Mouse (Mus musculus): ENCODE results near the gene Crip1.

The Crip1 gene

DNA sequence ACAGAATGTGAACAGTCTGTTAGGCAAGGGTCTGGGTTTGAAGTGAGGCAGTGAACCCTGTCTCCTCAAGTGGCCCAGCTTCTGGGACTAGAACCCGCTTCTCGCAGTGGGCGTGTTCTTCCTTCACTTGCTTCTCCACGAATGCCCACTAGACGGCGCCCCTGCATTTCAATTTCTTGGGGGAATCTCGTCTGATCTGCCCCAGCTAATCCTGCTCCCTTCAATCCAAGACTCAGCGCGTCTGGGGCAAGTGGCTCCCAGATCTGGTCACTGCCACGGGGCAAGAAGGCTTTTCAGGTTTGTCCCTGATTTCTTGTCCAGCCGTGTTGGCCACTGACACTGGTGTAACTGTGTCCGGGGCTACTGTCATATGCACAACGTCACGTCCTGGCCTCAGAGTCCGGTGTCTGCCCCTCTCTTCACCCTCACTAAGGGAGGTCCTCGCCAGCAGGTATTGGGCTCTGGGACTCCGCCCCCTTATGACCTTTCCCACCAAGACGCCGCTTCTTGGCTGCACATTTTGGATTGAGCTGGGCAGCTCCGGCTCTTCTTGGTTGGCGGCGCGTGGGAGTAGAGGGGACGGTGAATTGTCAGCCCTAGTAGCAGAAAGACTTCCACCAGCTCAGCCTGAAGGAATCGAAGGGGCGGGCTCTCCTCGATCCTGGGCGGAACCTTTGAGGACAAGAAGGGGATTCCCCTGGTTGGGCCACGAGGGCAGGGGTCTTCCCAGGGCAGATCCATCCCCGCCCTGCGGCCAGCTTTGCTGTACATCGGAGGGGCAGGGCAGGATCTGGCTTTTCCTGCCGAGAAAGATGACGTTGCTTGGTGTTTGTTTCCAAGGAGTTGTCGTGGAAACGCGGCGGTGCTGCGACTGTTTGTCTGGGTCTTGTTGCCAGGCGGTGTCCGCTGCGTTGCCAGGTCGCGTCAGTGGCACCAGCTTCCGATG is at the start of gene Crip1:
Crip1 (plus strand) TSS at position 205 of the 946 bp plus-strand sequence.
- DNase-seq: peak; percentile 73

DNA sequence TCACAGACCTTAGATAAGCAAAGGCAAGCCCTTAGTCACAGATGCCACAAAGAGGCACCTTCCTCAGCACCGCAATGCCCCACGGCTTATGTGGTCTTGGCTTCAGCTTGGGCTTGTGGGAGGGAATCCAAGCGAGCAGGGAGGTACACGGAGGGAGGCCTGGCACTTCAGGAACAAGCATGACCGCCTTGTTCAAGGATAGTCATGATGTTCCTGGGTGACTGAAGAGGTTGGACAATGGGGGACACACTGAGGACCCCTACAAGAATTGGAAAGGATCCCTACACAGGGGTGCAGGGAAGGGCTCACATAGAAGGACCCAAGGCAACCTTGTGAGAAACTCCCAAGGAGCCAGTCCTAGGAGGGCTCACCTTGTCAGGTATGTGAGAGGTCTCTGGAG is 49.1 kb upstream of the Crip1 start:
- no peak for DNase-seq

DNA sequence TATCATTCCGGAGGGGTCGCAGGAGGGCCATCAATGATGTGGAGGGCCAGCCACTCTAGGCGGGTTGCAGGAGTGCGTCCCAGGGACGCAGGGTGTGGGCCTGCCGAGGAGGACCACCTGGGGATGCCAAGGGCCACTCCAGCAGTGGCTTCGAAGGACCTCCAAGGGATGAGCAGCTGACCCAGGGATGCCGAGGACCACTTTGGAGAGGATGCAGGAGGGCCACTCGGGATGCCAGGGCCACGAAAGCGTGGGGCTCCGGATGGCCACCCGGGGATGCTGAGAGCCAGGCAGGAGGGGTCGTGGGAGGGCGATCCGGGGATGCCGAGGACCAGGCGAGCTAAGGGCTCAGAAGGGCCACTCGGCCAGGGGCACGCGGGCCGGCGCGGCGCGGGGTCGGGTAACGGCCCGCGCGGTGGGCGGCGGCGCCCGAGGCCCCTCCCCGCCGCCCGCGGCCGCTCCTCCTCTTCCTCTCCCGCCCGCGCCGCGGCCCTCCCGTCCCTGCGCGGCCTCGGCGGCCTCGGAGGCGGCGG is 48.3 kb upstream of the Crip1 start, which contains the start of gene Mta1:
Mta1 (plus strand) TSS at position 530 of the 533 bp plus-strand sequence.
- DNase-seq: peak; percentile 56

DNA sequence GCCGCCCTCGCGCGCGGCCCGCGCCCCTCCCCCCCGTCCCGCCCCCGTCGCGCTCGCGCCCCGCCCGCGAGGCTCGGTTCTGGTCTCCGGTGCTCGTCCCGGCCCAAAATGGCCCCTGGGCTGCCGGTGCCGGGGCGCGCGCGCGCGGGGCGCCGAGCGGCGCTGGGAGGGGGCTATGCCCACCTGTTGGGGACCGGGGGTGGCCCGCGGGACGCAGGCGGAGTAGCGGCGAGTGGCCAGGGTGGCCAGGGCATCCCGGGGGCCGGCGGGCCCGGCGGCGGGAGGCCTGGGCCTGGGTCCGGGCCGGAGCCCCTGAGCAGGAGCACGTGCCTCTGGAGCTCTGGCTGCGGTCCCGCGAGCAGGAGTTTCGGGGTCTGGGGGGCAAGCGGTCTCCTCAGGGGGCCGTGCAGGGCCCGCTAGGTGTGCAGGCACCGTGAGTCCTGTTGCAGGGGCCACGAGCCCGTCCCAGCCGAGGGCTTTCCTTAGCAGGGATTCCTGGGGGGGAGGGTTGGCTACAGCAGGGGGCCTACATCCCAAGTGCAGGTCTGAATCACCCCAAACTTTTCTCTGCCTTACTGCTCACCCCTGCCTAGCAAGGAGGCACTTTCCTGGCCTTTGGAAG is 47.5 kb upstream of the Crip1 start:
- peak; percentile 41 for DNase-seq

DNA sequence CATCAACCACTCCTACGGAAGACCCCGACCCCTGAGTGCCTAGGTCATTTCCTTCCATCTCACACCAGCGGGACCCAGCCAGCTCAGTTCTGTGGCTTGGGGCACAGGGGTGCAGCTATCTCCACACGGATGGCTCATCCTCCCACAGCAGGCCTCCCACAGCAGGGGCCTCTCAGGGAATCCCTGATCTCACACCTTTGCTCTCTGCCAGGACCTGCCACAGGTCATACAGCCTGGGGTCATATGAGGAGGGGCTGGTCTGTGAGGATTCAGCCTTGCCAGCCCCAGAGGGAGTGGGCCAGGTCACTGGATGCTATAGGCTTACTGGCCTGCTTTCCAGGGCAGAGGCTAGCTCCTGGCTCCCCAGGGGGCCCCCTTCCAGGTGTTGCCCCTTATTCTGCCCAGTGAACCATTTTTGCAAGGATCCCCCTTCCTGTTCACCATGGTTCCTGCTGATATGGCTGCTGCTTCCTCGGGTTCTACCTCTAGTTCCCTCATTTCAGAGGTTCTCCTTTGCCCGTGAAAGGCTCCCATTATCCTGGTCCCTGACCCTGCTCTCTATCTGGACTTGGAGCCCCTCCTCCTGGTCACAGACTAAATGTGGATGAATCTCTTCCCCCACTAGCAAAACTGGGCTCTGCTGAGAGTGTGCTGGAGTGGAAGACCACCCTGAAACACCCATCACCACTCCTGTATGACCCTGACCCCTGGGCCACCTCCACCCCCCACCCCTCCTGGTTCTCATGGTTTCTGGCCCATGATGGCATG is 46.5 kb upstream of the Crip1 start:
- DNase-seq: no peak

DNA sequence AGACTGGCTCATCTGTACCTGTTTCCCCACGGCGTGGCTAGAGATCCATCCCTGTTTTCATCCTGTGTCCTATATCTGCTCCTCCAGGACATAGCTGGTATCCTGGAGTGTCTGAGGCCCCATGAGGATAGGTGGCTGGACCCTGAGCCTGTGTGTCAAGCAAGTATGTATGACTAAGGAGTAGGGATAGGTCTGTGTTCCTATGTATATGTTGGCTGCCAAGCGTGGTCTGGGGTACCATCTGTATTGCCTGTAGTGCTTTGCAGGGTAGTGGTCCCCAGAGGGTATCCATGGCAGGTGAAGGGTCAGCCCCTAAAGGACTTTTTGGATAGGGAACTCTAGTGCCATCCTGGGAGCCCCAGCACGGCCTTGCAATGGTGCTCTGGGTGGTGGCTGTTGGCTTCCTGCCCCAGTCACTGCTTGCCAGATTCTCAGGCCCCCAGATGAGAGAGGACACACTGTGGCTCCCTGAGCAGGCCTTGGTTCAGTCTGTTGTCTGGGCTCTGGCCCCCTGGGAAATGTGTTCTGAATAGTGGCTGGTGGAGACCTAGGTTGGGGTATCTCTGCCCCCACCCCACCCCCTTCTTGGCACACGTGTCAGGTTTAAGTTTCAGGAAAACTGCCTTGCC is 45.6 kb upstream of the Crip1 start:
- DNase-seq: no peak

DNA sequence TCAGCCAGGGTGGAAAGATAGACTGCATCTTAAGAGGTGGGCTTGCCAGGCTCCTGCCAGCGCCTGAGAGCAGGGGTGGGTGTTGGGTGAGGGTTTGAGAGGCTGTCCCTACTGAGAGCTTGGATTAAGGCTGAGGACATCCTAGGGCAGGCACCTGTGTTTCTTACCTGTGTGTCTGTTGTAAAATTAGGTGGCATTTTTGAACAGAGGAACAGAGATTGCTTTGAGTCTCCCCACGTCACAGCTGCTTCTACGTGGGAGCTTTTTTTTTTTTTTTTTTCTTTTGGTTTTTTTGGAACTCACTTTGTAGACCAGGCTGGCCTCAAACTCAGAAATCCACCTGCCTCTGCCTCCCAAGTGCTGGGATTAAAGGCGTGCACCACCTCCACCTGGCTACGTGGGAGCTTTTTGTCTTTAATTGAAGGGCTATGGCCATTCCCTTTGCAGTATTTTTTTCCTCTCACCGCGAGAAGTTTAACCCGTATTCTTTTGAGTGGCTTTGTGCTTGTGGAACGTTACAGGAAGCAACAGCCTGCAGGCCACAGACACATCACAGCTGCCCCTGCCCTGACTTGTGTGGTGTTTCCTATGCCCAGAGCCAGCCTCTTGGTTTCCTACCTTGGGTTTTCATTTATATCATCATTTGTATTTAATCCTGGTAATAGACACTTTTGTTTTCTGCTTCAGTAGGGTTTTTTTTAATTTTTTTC is 44.7 kb upstream of the Crip1 start:
- DNase-seq: no peak

DNA sequence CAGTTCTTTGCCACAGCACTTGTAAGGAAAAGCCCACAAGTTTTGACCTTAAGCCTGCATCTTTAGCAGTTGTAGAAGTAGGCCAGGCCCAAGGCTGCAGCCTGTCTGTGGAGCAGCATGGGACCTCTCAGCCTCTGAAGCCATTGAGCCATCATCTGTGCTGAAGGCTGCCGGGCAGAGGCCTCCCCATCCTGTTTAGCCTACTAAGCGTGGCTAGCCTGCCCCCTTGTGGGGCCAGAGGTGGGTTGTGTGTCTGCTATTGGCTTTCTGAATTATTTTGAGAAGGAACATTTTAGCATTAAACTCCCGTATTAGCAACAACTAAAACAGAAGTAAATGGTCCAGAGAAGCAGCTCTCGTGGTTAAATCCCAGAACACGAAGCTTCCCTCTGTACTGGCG is 43.7 kb upstream of the Crip1 start:
- DNase-seq: peak; percentile 47

DNA sequence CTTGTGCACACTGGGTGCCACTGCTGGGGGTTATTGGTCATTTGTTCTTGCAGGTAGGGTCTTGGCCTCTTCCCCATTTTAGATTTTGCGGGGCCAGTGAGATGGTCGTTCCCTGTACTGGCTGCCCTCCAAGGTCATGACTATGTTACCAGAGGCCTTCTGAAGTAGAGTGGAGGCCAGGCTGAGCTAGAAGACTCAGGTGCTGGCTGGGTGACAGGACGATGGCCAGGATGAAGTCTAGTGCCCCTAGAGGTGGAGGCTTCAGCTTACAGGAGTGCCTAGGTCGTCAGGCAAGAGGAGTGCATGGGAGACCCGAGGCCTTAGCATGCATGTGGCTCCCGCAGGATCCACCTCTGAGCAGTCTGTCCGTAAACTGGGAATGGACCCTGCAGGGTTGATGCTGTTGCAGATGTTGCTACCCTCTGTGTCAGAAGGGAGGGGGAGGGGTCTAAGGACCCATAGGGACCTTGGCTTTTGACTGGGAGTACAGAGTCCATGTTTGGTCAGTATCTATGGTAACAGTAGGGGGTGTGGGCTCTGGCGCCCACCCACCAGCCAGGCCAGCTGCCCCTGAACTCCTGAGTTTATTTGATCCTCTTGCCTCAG is 42.2 kb upstream of the Crip1 start:
- DNase-seq: no peak

DNA sequence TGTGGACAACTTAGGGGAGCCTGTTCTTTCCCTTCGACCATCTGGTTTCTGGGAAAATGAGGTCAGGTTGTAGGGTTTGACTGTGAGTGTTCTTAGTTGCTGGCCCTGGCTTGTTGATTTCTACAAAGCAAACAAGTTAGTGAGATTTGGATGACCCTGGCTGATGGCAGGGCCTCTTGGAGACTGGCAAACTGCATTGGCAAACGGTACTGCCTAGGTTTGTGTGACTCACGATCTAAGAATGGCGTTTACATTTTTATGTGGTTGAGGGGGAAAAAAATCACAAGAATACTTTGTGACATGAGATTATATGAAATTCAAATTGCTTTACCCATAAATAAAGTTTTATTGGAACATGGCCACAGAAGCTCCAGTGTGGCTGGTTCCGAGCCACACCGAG is 39.7 kb upstream of the Crip1 start:
- DNase-seq: no peak

DNA sequence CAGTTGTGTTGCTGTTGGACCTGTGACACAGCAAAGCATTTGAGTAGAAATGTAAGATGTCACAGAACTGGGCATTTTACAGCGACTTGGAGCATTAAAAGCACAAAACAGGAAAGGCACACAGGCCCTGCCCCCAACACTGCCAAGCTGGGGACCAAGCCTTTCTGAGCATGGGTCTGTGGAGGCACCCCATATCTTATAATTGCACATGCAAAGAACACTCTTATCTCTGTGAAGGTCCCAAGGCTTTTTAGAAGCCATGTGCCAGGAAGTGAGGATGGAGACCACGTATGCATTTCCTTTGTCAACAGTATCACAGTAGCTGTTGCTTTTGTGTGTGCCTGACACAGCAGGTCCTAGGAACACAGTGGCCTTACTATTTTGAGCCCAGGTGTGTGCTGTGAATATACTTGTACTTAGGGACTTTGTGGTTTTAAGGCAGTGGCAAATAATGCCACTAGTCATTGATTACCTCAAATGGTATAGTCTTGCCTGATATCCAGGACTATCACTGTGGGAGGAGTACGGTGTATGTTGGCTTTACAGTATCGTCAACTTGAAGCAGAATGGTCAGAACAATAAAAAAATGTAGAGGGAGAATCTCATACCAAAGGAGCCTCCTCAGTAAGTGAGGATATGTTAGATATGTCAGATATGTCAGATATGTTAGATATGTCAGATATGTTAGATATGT is 38.5 kb upstream of the Crip1 start:
- DNase-seq: no peak

DNA sequence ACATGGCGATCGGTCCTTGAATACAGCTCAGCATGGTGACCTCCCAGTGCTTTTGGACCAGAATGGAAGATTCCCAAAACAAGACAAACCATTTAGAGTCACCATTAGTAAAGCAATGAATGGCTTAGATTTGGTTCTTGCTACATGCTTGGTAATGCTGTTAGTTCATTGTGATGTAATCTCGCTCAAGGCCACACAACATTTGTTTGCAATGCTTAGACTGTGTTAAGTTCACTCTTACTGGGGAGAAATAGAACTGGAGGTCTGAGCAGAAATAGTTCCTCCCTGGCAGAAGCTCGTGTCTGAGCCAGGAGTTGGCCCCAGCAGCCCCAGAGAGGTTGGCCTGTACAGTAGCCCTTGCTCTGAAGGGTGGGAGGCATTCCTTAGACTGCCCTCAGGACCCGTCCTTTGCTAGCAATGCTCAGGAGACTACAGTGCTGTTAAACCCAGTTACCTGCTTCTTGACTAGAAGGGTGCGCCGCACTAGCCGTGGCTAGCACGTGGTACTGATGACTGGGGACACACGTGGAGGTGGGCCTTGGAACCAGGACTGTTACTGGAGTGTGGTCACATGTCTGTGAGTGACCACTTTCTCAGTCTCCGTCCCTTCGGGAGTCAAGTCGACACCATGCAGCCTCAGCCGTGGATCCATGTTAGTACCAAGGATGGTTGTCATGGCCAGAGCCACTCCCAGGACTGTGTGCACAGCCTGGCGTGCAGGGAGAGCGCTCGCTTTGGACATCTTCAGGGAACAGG is 37.4 kb upstream of the Crip1 start:
- DNase-seq: no peak

DNA sequence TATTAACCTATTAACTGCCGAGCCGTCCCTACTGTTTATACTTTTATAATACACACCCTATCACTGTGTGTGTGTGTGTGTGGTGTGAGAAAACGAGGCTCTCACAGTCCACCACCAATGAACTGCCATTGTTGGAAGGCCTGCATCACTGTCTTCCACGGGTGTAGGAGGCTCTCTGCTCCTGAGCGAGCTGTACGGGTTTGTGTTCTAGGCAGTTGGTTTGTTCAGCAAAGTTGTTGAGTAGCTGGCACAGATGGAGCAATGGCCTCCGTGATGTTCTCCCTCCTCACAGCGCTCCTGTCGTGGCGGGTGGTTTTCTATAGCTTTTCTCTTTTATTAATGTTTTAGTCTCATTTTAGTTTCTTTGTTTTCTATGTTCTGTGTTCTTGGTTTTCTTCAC is 36.3 kb upstream of the Crip1 start:
- DNase-seq: no peak

DNA sequence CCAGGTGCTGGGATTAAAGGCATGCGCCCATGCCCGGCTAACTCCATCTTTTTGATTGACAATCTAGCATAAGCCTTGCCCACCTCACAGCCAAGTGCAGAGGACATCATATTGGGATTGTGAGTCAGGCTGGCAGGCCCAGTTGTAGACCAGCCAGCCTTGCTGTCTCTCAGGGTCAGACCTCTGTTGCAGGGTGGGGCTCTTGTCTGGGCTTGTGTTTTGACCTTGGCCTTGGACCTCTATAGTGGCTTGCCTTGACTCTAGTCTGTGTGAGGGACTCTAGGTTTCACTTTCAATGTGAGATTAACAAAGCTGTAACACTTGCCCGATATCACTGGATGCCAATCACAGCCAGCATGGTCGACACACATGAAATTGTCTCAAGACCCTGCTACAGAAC is 32.0 kb upstream of the Crip1 start:
- DNase-seq: no peak

DNA sequence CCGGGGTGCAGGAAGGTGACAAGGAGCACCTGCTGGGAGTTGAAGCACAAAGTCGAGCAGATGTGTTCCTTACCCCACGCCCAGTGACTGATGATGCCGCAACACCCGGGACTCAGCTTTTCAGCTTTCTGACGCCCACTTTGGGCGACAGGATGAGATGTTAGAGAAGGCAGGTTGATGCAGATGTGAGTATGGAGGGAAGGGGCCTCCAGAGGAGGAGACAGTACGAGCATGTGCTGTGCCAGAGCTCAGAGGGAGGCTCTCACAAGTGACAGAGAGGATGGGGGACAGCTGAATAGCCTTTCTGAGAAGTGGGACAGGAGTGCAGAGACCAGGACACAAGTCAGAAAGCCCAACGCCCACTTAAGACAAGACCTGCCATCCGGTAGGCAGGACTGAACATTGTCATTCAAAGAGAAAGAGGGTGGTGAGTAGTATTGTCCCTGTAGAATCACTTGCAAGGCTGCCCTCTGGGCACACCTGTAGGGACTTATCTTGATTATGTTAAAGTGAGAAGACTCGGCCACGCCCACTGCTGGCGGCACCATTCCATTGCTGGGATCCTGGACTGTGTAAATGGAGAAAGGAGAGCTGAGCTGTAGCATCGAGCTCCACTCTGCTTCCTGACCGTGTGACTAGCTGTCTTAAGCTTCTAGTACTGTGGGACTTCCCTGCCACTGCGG is 31.1 kb upstream of the Crip1 start:
- no peak for DNase-seq

DNA sequence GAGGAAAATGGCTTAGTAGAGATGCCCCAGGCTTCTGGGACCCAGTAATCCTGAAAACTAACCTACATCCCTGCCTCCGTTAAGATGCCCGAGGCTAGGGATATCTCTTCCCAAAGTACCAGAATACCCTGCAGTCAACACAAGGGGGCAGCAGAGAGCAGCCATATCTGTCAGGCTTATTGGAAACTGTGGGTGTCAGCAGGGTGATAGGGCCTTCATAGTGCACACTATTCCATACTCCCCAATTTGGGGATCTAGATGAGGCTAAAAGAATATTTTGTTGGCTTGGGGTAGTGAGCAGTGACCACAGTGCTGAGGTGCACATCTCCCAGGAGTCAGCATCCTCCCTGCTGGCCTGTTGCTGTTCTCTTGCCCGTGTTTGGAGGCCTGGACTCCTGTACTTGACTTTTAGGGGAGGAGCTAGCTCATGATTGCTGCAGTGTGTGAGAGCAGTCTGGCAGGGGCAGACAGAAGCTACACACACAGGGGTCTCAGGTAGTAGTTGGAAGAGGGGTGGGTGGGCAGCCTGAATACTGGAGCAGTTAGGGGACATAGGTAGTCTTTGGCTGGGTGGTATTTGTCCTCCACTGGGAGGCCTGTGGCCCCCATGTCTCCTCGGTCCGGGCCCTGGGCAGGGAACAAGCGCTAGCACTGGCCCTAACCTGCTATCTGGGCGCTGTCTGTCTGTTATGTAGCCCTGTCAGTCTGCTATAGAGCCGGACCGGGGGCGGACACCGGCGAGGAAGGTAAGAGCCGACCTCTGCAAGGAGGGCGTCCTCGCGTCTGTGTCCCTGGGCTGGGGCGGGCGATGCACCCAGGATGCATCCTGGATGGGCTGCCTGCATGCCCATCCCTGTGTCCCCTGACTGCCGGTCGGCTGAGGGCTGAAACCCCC is 26.4 kb upstream of the Crip1 start:
- DNase-seq: peak; percentile 78

DNA sequence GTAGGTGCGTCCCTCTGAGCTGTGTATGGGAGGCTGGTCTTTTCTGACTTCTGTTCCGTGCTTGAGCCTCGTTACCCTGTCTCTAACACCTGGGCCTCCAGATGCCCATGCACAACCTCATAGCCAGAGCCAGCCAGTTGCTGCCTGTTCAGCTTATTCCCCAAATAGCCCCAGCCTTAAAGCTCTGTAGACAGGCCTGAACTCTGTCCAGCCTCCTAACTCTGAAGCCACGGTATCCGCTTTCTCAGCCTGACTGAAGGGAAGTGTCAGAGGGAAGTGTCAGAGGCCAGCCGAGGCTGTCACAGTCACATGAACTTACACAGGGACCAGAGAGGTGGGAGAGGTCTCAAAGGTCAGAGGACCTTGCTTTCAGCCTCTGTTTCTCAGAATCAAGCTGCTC is 21.4 kb upstream of the Crip1 start:
- no peak for DNase-seq

DNA sequence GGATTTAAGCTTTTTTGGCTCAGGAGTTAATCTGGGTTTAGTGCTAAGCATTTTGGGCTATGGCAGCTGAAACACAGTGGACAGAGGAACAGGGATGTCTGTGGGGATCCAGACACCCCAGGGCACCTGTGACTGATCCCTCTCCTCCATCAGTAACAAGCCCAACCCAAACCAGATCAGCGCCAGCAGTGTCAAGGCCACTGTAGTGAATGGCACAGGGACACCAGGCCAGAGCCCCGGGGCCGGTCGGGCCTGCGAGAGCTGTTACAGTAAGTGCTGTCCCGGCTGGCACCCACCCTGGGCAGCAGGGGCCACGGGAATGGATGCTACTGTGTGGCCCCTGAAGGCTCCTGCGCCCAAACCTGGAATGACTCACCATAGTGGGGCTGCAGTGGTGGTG is 15.4 kb upstream of the Crip1 start:
- DNase-seq: no peak

DNA sequence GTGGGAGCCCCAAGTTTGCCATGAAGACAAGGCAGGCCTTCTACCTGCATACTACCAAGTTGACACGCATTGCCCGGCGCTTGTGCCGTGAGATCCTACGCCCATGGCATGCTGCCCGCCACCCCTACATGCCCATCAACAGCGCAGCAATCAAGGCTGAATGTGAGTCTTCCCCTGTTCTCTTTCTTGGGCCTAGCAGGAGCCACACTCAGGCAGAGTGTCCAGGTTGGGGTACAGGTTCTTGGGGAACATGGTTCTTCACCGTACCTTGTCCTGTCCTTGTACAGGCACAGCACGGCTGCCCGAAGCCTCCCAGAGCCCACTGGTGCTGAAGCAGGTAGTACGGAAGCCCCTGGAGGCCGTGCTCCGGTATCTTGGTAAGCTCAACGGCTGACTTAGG is 14.5 kb upstream of the Crip1 start:
- no peak for DNase-seq
